Mouse (Mus musculus): Measurements from ENCODE around the gene Kcnh7.

The Kcnh7 gene

DNA sequence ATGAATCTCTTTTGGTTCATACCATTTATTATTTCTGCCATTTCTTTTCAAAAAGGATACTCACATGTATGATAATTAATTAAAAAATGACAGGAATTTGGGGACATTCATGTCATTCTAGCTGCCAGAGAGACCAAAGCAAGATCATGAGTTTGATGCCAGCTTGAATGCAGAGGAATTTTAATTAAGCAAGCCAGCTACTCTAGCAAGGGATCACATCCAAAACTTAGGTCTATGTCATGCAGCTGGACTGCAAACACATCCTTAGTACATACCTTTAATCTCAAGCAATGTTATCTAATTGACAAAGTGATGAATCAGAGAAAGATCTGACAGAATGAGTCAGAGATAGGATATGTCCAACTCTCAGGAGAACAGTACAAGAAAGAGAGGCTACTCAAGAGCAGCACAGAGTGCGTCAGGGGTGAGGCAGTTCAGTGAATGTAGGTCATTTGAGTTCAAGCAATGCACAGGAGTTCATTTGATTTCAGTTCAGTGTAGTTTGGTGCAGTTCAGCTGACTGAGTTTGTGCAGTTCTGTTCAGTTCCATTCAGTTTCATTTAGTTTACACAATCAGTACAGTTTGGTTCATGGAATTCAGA lies 248.7 kb downstream of the Kcnh7 start:
- DNase-seq = no peak

DNA sequence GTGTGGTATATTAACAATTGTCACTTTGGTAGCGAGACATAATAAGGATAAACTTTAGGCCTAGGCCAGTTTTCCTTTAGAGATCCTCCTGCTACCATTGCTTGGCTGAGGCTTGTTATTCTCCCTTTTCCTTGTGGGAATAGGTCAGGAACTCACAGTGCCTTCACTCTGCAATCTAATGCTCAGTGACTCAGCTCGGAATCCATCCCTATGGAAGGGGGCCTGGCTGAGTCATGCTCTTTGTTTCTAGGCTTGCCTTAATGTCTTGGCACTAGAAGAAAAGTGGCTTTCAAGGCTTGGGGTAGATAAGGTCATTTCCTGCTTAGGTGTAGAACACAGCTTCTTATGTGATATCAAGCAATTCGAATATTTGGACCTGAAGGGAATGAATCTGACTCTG lies 255.6 kb downstream of the Kcnh7 start:
- no peak for DNase-seq

DNA sequence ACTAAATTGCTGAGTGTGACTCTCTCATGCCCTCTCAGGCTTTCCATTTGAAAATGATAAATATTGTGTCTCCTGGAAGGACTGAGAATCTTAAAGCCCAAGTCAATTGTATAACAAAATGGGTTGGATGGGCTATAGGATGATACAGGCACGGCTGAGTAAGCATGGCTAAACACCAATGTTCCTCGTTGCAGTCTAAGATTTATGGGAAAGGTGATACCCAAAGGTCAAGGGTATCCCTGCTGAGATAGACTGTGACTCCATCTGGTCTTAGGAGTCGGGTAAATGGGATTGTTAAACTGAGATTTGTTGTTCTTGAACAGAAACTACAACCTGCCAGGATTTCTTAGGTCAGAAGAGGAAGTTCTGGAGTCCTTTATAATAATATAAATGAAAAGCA lies 256.0 kb downstream of the Kcnh7 start:
- no peak for DNase-seq

DNA sequence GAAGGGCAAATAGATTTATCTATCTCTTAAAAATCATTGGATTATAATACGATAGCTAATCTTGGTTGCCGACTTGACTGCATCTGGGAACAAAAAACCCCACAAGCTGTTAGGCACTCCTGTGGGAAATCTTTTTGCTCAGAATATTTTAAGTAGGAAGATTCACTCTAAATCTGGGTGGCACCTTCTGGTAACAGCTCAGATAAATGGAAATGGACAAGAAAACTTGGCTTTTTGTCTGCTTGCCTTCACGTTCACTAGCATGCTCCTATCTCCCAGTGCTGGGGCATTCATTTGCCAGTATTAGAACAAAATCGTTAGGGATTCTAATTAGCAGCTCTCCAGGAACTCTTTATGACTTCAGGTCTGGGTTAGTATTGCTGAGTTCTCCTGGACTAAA lies 260.3 kb downstream of the Kcnh7 start:
- no peak for DNase-seq

DNA sequence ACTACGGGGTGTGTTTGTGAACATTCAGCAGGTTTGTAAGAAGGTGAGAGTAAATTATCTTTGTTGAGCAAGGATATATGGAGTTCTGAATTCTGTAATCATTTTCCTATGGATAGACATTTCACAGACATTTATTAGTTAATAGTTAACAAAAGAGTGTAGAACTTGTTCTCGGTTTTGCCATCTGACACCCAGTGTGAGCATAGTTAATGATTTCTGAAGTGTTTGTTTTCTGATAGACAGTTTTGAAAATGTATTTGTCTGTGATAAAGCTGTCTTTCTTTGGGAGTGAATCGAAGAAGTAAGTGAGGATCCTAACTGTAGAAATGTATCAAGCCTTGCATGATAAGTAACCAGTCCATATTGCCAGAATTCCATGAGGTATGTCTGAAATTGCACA lies 276.4 kb downstream of the Kcnh7 start:
- DNase-seq = no peak

DNA sequence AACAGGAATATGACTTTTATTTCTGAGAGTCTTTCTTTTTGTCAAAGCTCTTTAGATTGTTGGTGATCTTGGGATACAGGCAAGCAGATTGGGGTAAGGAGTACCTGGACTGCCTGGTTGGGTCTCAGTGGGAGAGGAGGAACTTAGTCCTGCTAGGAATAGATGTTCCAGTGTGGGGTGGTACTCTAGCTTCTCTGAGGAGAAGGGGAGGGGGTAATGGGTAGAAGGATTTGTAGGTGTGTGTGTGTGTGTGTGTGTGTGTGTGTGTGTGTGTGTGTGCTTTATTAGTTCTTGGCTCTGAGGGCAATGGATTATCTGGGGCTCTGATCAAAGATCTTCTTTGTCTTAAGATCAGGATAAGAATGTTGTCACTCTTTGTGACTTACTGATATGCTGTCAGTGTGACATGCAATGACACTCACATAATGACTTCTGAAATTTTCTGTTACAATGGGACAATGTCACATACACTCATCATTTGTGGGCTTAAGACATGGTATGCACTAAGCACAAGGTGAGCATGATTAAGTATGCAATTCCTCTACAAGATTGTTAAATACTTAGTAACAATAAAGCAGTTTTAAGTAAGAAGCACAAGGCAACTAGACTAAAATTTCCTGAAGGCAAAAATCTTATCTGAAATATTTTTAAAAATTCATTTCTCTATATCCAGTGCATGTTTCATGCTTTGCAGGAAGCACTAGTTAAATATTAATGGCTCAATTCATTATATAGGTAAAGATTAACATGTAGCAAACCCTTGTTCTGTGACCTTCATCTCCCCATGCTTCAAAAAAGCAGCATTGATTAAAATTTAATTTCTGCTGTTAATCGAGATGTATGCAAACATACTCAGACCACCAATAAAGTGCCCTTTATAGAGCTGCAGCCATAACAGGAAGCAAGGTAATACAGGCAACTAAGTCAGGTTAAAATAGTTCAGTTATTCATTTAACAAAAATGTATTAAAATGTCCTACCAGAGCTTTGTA lies 281.4 kb downstream of the Kcnh7 start:
- DNase-seq = no peak

DNA sequence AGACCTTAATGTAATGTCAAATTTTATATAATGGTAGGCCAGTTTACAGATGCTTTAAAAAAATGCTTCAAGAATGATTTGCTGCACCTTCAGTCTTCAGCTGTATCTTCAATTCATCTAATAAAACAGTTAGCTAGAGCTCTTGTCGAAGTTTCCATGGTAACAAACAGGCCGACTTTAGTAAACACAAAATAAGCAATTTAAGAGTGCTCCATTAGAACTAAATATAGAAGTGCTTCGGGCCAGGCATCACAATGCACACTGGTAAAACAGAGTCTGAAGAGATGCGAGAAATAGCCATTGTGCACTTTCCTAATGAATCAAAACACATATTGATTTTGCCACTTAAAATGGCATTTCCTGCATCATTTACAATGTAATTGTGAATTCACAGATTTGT lies 305.3 kb downstream of the Kcnh7 start:
- no peak for DNase-seq

DNA sequence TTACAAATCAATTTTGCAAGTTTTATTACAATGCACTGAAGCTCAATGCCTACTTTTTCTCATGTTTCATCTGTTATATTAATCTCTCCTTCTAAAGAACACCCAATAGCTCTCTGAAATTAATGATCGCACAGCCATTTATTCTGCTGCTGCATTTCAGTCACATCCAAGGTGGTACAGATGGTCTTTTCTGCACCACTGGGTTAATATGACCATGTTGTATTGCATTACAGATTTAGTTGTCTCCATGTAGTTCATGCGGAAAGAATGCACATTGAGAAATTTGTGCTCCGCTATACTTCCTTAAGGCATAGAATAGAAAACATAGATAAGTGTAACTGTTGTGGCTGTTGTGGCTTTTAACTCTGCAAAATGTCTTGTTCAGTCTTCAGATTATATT lies 328.7 kb downstream of the Kcnh7 start:
- no peak for DNase-seq

DNA sequence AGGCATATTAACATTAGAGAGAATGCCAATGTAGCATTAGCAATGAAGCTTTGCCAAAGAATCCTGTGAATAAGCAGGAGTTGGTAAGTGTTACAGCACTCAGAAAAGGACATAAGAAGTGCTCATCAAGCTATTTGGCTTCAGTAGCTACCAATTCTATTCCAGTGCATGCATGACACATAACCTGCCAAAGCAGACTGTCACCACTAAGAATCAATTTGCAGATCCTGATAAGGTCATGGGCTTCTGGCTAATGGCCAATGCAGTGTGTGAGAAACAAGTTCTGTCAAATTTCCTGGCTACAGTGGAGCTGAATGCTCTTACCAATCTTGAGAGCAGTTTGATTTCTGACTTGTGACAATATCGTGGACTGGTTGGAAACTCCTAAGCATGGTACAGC lies 341.5 kb downstream of the Kcnh7 start:
- DNase-seq = no peak

DNA sequence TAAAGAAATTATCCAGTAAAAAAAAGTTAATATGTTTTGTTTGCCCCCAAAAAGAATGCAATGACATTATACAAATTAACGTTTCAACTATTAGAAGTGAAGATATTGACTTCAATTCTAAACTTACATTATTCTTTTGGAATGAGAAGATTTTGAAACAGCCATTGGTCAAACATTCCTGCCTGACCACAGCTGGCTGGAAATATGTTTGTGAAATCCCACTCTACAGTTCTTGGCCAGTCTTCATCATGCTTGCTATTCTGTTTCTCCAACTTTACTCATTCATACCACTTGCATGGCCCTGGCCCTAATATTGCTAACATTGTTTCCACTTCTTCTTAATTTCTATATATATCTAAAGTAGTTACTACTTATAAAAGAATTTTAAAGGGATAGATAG lies 349.8 kb downstream of the Kcnh7 start:
- DNase-seq = no peak

DNA sequence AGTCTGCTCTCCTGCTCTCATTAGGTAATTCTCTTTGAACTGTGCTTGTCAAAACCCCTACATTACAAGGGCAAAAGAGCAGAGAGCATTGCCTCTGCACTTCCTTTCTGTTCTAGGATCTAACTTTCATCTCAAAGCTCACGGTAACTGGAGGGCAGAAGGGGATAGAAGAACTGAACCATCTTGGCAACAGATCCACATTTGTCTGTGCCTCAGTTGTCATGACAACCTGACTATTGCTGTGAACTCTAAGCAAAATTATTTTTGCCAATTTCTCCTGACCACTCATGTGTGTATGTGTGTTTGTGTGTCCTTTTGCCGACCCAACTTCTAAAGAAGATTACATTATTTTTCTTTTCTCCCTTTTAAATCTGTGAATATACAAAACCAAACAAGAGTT lies 364.9 kb downstream of the Kcnh7 start:
- no peak for DNase-seq

DNA sequence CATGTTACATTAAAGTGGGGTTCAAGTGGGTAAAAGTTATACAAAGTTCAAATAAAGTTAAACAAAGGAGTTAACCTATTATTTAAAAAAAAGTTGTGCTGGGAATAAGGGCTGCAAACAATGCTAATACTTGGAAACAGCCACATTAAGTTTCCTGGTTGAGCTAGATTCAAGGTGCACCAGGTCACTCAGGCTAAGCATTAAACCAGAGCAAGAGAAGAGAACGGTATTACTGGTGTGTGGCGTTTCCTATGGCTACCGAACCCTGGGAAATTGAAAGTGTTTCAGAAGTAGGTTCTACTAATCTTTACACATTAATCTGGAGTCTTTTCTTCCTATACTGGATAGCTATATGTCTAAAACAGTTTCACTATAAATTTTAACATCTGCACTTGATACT lies 368.1 kb downstream of the Kcnh7 start:
- DNase-seq = no peak

DNA sequence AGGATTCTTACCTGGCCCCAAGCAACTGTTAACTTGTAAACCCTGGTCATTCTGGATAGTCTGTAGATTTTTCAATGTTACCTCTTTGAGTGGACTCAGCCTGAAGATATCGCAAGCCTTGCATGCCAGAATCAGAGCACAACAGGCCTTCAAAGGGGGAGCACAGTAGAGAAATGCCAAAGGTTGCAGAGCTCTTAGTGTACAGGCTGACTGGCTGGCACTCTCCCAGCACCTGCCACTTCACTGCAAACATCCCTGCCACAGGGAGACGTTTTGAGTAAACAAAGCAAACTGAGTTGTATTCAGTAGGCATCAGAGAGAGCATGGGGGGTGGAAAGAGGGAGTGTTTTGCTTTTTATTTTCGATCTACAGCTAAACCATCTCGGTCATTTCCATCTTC lies 375.3 kb downstream of the Kcnh7 start:
- no peak for DNase-seq

DNA sequence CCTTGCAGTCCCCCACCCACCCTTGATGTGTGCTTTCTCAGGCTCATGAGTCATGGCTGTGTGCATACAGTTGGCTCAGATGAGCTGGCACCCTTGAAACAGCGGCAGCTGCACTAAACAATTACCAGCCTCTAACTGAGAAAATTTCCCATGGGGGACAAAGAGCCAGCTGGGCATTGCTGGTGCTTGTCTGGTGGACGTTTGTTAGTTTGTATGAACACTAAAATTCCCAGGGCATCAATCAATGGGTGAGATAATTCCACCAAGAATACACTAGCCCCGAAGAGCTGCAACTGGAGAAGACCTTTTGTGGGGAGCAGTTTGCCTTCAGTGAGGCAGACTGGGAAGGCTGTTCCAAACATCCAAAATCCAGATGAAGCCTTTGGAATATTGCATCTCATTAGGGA lies 376.6 kb downstream of the Kcnh7 start:
- no peak for DNase-seq

DNA sequence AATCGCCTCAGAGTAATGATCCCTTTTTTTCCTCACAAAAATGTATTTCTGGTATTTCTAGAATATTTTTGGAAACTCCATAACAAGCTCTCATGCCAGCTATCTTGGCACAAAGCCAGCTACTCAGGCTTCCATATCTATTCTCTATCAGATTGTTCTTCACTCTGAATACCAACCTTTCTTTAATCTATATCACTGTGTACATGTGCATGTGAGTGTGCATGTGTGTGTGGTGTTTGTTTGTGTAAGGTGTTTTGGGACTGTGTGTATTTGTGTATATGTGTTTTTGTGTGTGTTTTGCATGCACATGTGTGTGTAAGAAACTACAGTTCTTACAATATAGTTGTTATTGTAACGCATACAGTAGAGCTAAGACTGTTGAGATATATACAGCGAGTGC lies 377.2 kb downstream of the Kcnh7 start:
- no peak for DNase-seq

DNA sequence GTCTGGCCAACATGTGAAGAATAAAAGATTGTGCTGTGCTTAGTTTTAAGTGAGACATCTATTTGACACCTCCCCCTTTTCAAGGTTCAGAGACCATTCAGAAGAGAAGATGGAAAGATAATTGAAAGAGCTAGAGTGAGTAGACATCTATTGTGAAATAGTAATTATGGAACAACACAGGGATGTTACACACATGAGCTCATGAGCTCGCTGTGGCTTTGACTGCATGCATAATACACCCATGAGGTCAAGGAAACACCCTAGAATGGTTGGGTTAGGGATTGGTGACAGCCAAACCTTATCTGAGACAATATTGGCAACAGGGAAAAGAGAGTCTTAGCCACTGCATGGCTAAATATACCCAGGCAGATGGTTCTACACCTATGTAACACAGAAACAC lies 380.1 kb downstream of the Kcnh7 start:
- no peak for DNase-seq

DNA sequence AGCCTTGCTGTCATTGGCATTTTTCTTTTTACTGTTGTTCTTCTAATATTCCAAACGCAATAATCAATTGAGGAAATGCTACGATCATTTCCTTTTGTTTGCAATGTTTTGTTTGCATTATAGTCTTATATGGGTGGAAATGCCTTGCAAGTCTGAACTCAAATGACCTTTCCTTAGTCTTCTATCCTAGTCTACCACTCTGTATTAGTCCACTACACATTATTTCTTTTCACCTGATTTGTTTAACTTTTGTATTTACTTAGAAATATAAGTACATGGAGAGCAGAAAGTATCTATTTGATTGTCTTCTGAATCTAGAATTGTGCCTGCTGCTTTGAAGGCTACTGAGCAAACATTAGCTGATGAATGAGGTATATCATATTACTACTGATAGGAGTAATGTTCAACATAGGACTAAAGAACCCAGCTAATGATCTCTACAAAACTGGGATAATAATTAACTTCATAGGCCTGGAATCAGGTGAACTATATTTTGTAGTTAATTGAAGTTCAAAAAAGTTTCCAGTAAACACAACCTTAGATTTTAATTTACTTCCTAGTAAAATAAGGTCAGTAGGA lies 399.5 kb downstream of the Kcnh7 start:
- no peak for DNase-seq

DNA sequence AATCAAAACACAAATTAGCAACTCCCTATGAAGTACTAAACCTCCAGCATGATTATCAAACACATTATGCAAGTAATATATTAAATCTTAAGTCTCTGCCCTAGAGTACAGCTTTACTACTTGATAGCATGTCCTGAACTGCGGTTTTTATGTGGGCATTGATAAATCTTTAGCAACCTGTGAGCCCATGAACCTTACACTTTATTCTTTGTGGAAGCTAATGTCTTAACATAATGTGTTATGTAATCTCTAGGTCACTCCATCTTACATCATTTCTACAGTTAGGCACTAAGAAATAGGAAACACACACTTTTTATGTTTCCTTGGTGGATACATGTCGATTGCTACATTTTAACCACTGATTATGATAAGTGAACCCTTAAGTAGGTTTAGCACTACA lies 437.8 kb downstream of the Kcnh7 start:
- DNase-seq = no peak

DNA sequence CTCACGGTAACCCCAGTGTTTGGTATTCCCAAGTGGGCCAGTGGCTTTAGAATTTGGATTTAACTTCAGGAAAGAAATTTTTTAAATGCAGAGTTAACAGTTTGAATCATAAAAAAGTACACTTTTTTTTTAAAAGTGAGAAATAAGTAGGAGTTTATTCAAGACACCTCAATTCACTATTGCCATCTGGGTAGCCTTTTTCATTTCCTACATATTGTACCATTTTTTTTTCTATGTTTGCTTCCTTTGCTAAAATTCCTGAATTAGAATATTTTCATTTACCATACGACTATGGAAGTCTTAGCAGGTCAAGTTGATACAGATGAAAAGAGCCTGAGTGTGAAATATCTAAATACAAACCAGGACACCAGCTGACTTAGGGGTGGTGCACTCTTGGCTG lies 441.0 kb downstream of the Kcnh7 start:
- DNase-seq = no peak

DNA sequence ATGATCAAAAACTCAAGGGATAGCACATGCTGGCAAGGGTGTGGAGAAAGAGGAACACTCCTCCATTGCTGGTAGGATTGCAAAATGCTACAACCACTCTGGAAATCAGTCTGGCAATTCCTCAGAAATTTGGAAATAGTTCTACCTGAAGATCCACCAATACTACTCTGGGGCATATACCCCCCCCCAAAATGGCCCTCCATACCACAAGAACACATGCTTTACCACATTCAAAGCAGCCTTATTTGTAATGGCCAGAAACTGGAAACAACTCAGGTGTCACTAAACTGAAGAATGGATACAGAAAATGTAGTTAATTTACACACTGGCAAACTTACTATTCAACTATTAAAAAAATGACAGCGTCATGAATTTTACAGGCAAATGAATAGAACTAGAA lies 453.4 kb downstream of the Kcnh7 start:
- no peak for DNase-seq

DNA sequence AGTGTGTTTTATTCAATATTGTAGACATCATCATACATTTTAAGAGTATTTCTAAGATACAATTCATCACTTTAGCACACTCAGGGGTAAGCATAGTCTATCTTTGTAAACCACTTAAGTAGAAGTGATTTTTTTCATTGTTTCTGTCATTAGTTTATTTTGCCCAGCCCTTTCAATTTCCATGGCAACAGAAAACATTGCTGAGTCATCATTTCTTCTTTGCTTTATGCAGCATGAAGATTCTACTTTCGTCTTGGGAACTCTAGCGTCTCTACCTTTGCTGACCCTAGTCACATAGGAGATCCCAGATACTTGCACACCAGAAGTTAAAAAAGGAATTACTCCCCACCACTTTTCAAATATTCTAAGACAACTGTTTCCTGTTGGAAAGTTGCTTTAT lies 456.4 kb downstream of the Kcnh7 start:
- no peak for DNase-seq

DNA sequence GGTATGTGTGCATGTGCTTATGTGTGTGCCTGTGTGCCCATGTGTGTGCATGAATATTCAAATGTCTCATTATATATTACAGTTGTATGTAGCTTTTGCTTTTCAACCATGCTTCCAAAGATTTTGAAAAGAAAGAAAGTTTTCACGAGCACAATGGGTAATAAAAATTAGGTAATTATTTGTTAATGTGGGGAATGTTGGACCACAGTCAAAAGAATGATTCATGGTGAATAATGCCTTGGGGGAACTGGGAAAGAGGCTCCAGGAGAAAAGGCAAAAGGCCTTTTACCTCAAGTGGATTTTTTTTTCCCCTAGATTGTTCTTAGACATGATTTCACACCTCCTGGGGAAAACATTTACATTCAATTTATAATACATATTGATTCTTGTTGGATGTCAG lies 458.1 kb downstream of the Kcnh7 start:
- DNase-seq = no peak

DNA sequence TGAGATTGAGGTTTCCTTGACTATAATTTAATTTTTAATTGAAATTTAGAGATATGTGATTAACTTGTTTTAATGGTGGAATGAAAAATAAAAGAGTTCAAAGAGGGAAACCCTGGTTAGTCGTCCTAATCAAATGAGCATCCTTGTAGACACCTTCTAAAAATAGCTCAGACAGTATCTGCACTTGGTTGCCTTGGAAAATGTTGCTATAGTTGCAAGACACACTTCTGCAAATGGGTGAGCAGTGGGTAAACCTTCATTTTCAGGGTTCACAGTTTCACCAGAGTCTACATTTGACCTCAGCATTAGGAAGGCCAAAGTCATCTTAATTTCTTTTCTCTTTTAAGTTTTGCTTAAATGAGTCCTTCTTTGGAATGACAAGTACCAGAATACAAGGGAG lies 465.7 kb downstream of the Kcnh7 start:
- DNase-seq = no peak

DNA sequence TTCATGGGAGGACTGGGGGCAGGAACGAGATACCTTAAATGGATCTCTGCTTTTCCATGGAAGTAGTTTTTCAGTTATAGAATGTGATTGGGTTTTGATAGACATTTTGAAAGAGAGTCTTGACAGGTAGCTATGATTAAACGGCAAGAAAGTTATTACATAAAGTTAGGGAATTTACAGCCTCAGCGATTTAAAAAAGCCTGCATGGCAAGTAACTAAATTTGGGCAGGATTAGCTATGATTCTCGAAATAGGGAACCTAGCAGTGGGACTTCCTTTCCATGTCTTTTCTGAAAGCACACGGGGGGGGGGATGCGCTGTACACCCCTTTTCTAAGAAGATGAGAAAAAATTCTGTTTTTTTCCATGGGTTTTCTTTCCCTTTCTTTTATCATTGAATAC lies 466.8 kb downstream of the Kcnh7 start:
- no peak for DNase-seq
